Mouse (Mus musculus): ENCODE results near the gene Lima1.

DNA sequence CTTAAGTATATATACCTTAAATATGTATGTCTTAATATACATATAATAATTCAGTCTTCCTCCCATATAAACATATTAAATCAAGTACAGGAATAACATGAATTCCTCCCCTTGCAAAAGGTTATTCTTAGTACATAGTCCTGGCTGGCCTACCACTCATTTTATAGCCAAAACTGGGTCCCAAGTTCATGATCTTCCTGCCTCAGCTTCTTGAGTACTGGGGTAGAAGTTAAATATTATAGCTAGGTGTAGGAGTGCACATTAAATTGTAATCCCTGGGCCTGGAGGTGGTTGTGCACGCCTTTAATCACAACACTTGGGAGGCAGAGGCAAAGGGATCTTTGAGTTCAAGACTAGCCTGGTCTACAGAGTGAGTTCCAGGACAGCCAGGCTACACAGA lies 106.5 kb downstream of the Lima1 start:
- TF ChIP-seq MAFK (IDR thresholded peaks at IDR 0.05; ENCODE audit: insufficient read depth, low read depth, low read length) (no peak), ZNF384 (IDR thresholded peaks at IDR 0.05; ENCODE audit: low read depth, low read length) (no peak), CHD2 (IDR thresholded peaks at IDR 0.05; ENCODE audit: low read depth, low read length) (no peak), ZC3H11A (IDR thresholded peaks at IDR 0.05; ENCODE audit: borderline replicate concordance, low read depth, low read length) (no peak)
